Mouse (Mus musculus): Measurements from ENCODE around the gene Tmed4.

GRCm38 (mm10) chr11:6266621-6267020 is 8.0 kb downstream of the Tmed4 start:
- no peak for TF ChIP-seq CTCF (IDR thresholded peaks at IDR 0.05; ENCODE audit: low read depth, low read length)
- no peak for TF ChIP-seq POLR2A (IDR thresholded peaks at IDR 0.05; ENCODE audit: extremely low read depth, insufficient read depth, low read length)
